Comparison of ENCODE assay signal across 27 mouse cellular contexts in genomic region chr7:115399461-115399860, GRCm38 (mm10).
DNase-seq lines count a peak whose midpoint lies in the region; ATAC-seq and TF ChIP-seq lines count a peak whose summit lies in the region.
"Had no signal": no experiment of that assay in that cellular context is flagged by ENCODE, and none has a peak within 500 bp of the region (broad histone marks: within the 10 kb centered on the region; RNA-seq: fewer than 3 reads in every experiment).

No protein-coding gene starts in this region.

- no peaks in the 10 kb centered on the region for H3K9me3 ChIP-seq in kidney, embryonic 14.5 days (ENCODE audit: control insufficient read depth, low read length)
- H3K9me3 ChIP-seq in liver, embryonic 11.5 days (ENCODE audit: control insufficient read depth, low read length), result no peaks in the 10 kb centered on the region
- H3K9me3 ChIP-seq: embryonic facial prominence, embryonic 12.5 days; embryonic facial prominence, embryonic 15.5 days; forebrain, embryonic 12.5 days; forebrain, embryonic 15.5 days; heart, embryonic 13.5 days had no signal

- no peak overlapping the region for H3K4me3 ChIP-seq in kidney, adult 2 months (ENCODE audit: insufficient read depth, low read depth, low read length)
- H3K4me3 ChIP-seq in kidney, embryonic 14.5 days (ENCODE audit: low read length), result no peak overlapping the region
- no peak overlapping the region for H3K4me3 ChIP-seq in liver, adult 2 months (ENCODE audit: insufficient read depth, low read depth, low read length)
- no peak overlapping the region for H3K4me3 ChIP-seq in liver, embryonic 11.5 days (ENCODE audit: low read depth, low read length)
- H3K4me3 ChIP-seq: embryonic facial prominence, embryonic 12.5 days; embryonic facial prominence, embryonic 15.5 days; forebrain, embryonic 12.5 days; forebrain, embryonic 15.5 days; heart, embryonic 13.5 days had no signal

- WGBS in kidney, adult 2 months, result 30% methylated on average over 3 of the region's 3 CpGs
- WGBS in kidney, embryonic 14.5 days, result 23% methylated on average over 3 of the region's 3 CpGs
- 12% methylated on average over 3 of the region's 3 CpGs for WGBS in liver, adult 2 months
- 57% methylated on average over 3 of the region's 3 CpGs for WGBS in liver, embryonic 11.5 days

- peak; percentile 51 for DNase-seq in embryo, embryonic 10 days (ENCODE audit: low spot score)
- DNase-seq in embryo, embryonic 11 days, result no peak
- peak; percentile 38 for DNase-seq in kidney, adult 2 months
- DNase-seq in liver, adult 2 months (ENCODE audit: extremely low read depth, low read depth, low spot score), result peak; percentile 87
- no peak for DNase-seq in liver, embryonic 11.5 days (ENCODE audit: low spot score)
- DNase-seq in MEL-GATA-1-ER (ENCODE audit: extremely low read depth, low read depth), result peak; percentile 29
- no peak for DNase-seq in cerebellum, adult 18-20 months
- DNase-seq: adrenal gland, postnatal 10 days; adrenal gland, postnatal 36 days; cerebellum, adult 2 months; cerebellum, adult 9-11 months; cerebellum, postnatal 25 days; gastrocnemius, postnatal 10 days; gastrocnemius, postnatal 36 days; heart, adult 18-20 months; heart, postnatal 14 days; heart, postnatal 4 days had no signal

- no peak overlapping the region for H3K27ac ChIP-seq in kidney, adult 2 months (ENCODE audit: insufficient read depth, low read depth, low read length)
- no peak overlapping the region for H3K27ac ChIP-seq in kidney, embryonic 14.5 days (ENCODE audit: low read depth, low read length)
- no peak overlapping the region for H3K27ac ChIP-seq in liver, adult 2 months (replicated peaks; ENCODE audit: insufficient read depth, low read depth, low read length)
- no peak overlapping the region for H3K27ac ChIP-seq in liver, embryonic 11.5 days (ENCODE audit: low read depth, low read length)
- H3K27ac ChIP-seq: embryonic facial prominence, embryonic 12.5 days; embryonic facial prominence, embryonic 15.5 days; forebrain, embryonic 12.5 days; forebrain, embryonic 15.5 days; heart, embryonic 13.5 days; hindbrain, embryonic 14.5 days; hindbrain, postnatal 0 days had no signal

- H3K9ac ChIP-seq in kidney, embryonic 14.5 days (ENCODE audit: low read depth, low read length), result no peak overlapping the region
- no peak overlapping the region for H3K9ac ChIP-seq in liver, adult 2 months (ENCODE audit: low read depth, low read length)
- H3K9ac ChIP-seq in liver, embryonic 11.5 days (ENCODE audit: low read depth, low read length), result no peak overlapping the region
- H3K9ac ChIP-seq: embryonic facial prominence, embryonic 12.5 days; embryonic facial prominence, embryonic 15.5 days; forebrain, embryonic 12.5 days; forebrain, embryonic 15.5 days; heart, embryonic 13.5 days; hindbrain, embryonic 14.5 days had no signal

- no peaks in the 10 kb centered on the region for H3K36me3 ChIP-seq in kidney, adult 2 months (ENCODE audit: control insufficient read depth, insufficient read depth, low read length)
- no peaks in the 10 kb centered on the region for H3K36me3 ChIP-seq in kidney, embryonic 14.5 days (ENCODE audit: control insufficient read depth, insufficient read depth, low read length)
- no peaks in the 10 kb centered on the region for H3K36me3 ChIP-seq in liver, adult 2 months (ENCODE audit: control insufficient read depth, insufficient read depth, low read length)
- H3K36me3 ChIP-seq in liver, embryonic 11.5 days (ENCODE audit: control insufficient read depth, insufficient read depth, low read length), result no peaks in the 10 kb centered on the region
- H3K36me3 ChIP-seq: embryonic facial prominence, embryonic 12.5 days; embryonic facial prominence, embryonic 15.5 days; forebrain, embryonic 12.5 days; forebrain, embryonic 15.5 days; heart, embryonic 13.5 days had no signal

- no peak for ATAC-seq in kidney, embryonic 14.5 days (ENCODE audit: low FRiP score, low TSS enrichment)
- no peak for ATAC-seq in liver, embryonic 11.5 days (replicated peaks; ENCODE audit: low FRiP score)
- ATAC-seq: forebrain, embryonic 15.5 days; hindbrain, postnatal 0 days; inflammation-experienced regulatory T-cells, adult 6 months; Patski had no signal

- H3K4me1 ChIP-seq in kidney, adult 2 months (ENCODE audit: control insufficient read depth, insufficient read depth, low read length), result no peaks in the 10 kb centered on the region
- H3K4me1 ChIP-seq in kidney, embryonic 14.5 days (ENCODE audit: control insufficient read depth, insufficient read depth, low read length), result peaks cover 3% of the 10 kb centered on the region; the same call in 1 of the 2 replicates
- H3K4me1 ChIP-seq in liver, adult 2 months (ENCODE audit: control insufficient read depth, insufficient read depth, low read length), result peaks cover 9% of the 10 kb centered on the region
- no peaks in the 10 kb centered on the region for H3K4me1 ChIP-seq in liver, embryonic 11.5 days (replicated peaks; ENCODE audit: control insufficient read depth, insufficient read depth, low read length)
- H3K4me1 ChIP-seq: embryonic facial prominence, embryonic 15.5 days; forebrain, embryonic 12.5 days; forebrain, embryonic 15.5 days had no signal

- TF ChIP-seq CTCF in kidney, adult 2 months (conservative IDR thresholded peaks at IDR 0.05; ENCODE audit: insufficient read depth, insufficient read length, low read depth, low read length), result no peak
- no peak for TF ChIP-seq CTCF in liver, adult 2 months (IDR thresholded peaks at IDR 0.05; ENCODE audit: low read depth, low read length)

- H3K27me3 ChIP-seq in kidney, adult 2 months (replicated peaks; ENCODE audit: control insufficient read depth, insufficient read depth, low read length), result no peaks in the 10 kb centered on the region
- no peaks in the 10 kb centered on the region; the same call in 1 of the 2 replicates for H3K27me3 ChIP-seq in kidney, embryonic 14.5 days (ENCODE audit: control insufficient read depth, insufficient read depth, low read length)
- H3K27me3 ChIP-seq in liver, adult 2 months (ENCODE audit: control insufficient read depth, insufficient read depth, low read length), result no peaks in the 10 kb centered on the region
- H3K27me3 ChIP-seq in liver, embryonic 11.5 days (replicated peaks; ENCODE audit: control insufficient read depth, insufficient read depth, low read length), result no peaks in the 10 kb centered on the region
- H3K27me3 ChIP-seq: forebrain, embryonic 15.5 days; heart, embryonic 13.5 days; Patski had no signal

- no peak overlapping the region for H3K4me2 ChIP-seq in kidney, embryonic 14.5 days (replicated peaks; ENCODE audit: low read depth, low read length)
- no peak overlapping the region for H3K4me2 ChIP-seq in liver, embryonic 11.5 days
- H3K4me2 ChIP-seq: embryonic facial prominence, embryonic 12.5 days; embryonic facial prominence, embryonic 15.5 days; forebrain, embryonic 12.5 days; forebrain, embryonic 15.5 days; heart, embryonic 13.5 days; hindbrain, embryonic 14.5 days had no signal

- no peaks in the 10 kb centered on the region for H3K79me2 ChIP-seq in liver, adult 2 months (ENCODE audit: control insufficient read depth, insufficient read depth, low read length)

- TF ChIP-seq POLR2A in kidney, adult 2 months (IDR thresholded peaks at IDR 0.05; ENCODE audit: low read depth, low read length), result no peak
- no peak for TF ChIP-seq POLR2A in liver, adult 2 months (IDR thresholded peaks at IDR 0.05; ENCODE audit: extremely low read depth, insufficient read depth, low read length)

Comparison
In these comparisons a context has a peak if more than half of its experiments do, and no peak if none do; other contexts are left out.
1. DNase-seq: peak in embryo, embryonic 10 days (single experiment), kidney, adult 2 months (single experiment), liver, adult 2 months (single experiment) and MEL-GATA-1-ER (single experiment); none in embryo, embryonic 11 days (single experiment), liver, embryonic 11.5 days (single experiment) and cerebellum, adult 18-20 months (0 of 2).